Mouse (Mus musculus) kidney, adult 2 months (tissue): ENCODE measurements around the gene Ddah2.

Experiments used
- CTCF ChIP-seq: fragments of 200-500 bp; conservative IDR thresholded peaks from 2 replicates; pipeline ENCODE4 v1.5.1; 2011; ENCODE audit warnings: low read depth, mild to moderate bottlenecking, control low read depth, low read length, moderate library complexity, mixed read lengths; ENCODE audit not compliant: insufficient read depth, insufficient read length
- POLR2A ChIP-seq: fragments of 200-500 bp; IDR thresholded peaks from one replicate; pipeline ENCODE4 v1.6.1; 2011; ENCODE audit warnings: low read depth, low read length, control low read depth

GRCm38 (mm10) chr17:35101161-35101560, 42.3 kb downstream of the Ddah2 start:
- TF ChIP-seq CTCF (no peak), POLR2A (no peak)
